Mouse (Mus musculus) adrenal gland, postnatal 4 days (tissue): ENCODE measurements around the gene Cfap73. TPM values are rescaled to one million over a fixed set of nuclear protein-coding genes. Genes with fewer than 3 reads are reported as not detected.

Experiments used
- DNase-seq, 2 experiments: peaks; one replicate each; pipeline ENCODE4 v3.0.0; 2021 to 2022; ENCODE audit warnings: low spot score in 2 of 2, mixed read lengths in 2 of 2
- long read RNA-seq, 2 experiments: library from polyadenylated mRNA; stranded (forward); transcript quantifications; one replicate each; pipeline ENCODE4 v2.0.0; 2021
- total RNA-seq, 2 experiments: library from RNA; stranded (reverse); gene quantifications; 2 replicates each; pipeline ENCODE4 v1.2.3; 2021

Cfap73 gene
- under 1 TPM; 0.56 to 0.78 TPM for total RNA-seq
- long read RNA-seq, experiment 1 = 0 reads
- long read RNA-seq, experiment 2, partial matches to known transcripts = 1 of 1 reads
- long read RNA-seq, experiment 2, other reads (novel, unspliced or antisense) = 0 of 1 reads

DNA sequence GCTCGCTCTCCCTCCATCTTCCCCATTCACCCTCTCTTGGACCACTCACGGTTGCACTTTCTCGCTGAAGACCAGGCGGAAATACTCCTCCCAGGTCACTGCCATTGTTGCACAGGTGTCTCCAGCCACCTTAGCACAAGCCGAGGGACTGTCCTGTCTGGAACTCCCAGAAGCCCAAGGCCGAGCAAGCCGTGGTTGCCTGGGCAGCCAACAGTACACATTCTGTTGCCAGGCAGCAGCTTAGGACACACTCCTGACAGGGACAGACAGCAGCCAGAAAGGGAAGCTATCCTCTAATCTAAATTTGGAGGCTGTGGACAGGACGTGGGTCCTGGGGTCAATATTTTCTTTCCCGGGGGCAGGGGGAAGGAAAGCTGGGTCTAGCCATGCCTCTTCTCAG, at the start of gene Cfap73:
TSS of gene Cfap73 (minus strand) at position 105 of the 400 bp plus-strand sequence.
- DNase-seq = no peak

DNA sequence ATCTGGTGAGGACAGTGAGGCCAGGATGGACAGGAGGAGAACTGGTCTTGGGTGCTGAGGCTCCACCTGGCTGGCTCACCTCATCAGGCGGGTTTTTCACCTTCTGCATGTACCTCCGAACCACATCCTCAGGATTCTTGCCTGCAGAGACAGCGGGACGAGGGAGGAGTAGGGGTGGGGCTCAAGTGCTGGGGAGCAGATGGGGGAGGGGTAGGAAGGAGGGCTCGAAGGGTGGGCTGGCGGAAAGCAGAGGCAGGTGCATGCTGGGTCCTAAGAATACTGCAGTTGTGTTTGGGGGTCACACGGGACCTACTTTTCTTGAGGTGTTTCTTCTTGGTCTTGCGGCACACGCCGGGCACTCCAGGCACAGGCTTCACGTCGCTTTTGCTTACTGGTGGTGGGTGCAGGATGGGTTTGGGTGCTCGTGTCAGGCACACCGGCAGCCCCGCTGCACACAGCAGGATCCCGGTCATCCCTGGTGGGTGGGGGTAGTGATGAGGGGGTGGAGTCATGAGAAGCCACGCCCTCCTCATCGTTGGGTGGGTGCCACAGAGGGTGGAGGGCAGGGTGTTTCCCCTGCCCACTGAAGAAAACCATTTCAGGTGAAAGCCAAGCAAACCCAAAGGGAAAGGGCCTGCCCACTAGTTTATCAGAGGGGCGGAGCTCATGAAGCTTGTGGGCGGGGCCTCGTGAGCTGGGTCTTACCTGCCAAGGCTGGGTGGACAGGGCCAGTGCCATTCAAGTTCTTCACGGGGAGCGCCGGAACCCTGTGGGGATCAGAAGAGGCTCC, 49.1 kb upstream of the Cfap73 start:
- DNase-seq = no peak

DNA sequence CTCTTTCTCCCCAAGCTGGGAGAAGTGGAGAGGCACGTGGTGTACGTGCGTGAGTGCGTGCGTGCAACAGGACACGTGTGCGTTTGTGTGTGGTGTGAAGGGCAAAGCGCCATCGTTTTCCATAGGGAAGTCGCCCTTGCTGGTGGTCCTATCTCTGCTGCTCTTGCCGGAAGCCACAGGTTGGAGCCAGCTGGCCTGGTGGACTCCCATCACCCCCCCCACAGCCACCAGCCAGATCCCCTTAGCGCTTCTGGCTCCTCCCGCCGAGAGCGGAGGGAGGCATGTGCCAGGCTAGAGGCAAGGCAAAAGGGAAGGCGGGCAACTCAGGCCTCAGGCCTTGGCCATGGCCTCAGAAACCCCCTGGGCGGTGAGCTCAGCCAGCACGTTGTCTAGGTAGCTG, 46.9 kb upstream of the Cfap73 start:
- no peak for DNase-seq

DNA sequence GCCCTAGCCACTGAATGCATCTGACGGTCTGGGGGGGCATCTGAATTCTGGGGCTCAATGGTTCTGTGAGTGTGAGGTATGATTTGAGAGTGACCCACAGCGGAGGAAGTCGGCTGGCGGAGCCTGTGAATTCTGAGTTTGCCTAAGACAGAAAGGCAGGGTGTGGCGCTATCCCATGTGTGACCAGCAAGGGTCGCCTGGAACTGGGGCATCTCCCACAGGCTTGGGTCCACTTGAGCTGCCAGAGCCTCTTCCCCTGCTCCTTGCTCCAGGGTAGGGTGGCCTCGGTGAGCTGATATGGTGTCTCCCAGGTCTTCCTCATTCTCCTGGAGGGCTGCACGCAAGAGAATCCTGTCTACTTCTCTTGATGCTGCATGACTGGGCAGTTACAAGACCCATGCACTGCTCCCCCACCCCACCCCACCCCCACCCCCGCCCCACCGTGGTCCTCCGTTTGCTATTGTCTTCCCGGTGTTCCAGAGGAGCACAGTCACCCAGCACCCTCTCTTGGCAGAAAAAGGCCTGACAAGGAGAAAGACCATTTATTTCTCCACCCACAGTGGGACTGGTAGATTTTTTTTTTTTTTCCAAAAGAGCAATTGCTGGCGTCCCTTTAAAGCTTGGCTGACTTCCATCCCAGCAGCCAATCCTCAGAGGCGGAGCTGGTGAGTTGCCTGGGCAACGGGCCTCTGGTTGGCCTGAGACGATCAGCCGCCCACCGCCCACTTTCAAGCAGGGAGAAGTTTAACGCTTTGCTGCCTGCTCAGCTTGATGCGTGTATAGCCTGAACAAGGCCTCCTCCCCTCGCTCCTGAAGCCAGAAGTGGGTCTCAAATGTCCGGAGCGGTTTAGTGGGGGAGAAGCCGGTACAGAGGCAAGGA, 45.9 kb upstream of the Cfap73 start:
- peak; percentile 55 to 61 for DNase-seq

DNA sequence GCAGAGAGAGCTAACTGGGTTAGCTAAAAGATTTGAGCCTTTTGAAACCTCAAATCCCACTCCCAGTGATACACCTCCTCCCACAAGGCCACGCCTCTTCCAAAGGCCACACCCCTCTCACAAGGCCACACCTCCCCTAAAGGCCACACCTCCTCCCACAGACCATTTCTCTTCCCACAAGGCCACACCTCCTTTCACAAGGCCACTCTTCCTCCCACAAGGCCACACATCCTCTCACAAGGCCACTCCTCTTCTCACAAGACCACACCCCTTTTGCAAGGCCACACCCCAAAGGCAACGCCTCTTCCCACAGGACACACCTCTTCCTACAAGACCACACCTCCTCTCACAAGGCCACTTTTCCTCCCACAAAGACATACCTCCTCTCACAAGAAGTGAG, 43.5 kb upstream of the Cfap73 start:
- no peak for DNase-seq

DNA sequence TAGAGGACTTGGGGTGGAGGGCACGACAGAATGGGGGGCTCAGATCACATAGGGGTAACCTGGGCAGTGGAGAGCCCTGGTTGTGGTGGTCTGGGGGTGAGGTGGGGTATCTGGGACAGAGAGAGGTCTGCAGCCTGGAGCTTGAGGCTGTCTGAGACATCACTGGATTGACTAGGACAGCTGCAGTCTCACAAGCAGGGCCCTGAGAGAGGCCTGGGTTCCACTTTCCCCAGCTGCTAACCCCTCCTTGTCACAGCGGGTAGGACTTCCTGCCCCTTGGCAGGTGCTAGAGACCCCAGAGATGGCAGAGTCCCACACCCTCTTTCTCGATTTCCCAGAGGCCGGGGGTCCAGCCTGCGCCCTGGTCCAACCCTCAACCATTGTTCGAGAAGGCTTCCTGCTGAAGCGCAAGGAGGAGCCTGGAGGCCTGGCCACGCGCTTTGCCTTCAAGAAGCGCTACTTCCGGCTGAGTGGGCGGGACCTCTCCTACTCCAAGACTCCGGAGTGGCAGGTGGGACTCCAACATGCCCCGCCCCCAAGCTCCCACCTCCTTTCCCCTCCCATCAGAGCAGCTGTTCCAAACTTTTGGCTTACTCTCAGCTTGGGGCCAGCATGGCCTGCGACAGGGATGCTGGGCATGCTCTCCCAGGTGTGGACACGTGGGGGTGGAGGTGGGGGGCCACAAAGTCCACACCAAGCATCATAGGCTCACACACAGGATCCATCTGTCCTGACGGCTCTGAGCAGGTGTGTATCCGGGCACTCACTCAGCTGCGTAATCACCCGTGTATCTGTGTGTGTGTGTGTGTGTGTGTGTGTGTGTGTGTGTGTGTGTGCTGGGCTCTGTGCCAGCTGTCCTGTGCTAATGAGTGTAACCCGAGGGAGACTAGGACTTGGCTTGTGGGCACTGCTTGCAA, 40.5 kb upstream of the Cfap73 start:
- no peak for DNase-seq

DNA sequence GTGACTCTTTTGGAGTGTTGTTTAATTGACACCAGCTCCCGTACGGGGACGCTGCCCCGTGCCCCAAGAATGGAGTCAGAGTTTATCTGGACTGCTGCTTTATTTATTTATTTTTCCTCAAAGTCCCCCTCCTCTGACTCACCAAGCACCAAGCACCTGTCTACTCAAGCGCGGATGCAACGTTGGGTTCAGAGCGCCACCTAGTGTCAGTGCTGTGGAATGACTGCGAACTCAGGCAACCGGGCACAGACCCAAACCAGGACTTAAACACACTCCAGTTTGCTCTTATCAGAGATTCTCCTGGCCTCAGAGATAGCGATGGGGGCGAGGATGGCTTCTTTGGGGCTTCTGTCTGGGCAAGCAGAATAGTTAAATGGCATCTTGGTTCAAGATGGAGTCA, 39.6 kb upstream of the Cfap73 start:
- DNase-seq = peak in 1 of 2 experiments; percentile 39

DNA sequence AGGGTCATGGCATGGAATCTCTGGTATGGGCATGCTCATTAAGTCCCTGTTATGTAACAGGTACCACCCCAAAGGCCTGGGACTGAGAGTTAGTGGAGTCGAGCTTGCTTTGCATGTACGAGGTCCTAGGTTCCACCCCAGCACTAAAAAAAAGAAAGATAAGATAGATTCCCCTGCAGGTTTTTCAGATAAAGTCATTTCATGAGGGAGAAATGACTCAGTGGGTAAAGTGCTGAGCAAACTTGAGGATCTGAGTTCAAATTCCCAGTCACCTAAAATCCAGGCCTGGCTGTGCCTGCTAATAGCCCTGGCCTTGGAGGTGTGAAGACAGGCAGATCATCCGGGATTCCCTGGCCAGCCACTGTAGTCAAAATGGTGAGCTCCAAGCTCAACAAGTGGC, 37.8 kb upstream of the Cfap73 start:
- no peak for DNase-seq

DNA sequence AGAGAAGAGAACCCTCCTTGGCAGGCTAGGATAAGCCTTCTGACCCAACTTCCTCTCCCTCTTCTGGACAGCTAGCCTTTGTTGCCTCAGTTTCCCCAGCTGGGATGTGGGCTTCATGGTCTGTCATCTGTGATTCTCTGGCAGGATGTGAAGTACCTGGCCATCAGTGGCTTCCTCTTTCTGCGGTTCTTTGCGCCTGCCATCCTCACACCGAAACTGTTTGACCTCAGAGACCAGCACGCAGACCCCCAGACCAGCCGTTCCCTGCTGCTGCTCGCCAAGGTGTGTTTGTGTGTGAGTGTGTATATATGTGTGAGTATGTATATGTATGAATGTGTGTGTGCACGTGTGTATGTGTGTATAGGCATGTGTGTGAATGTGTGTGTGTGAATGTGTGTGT, 36.1 kb upstream of the Cfap73 start:
- DNase-seq = no peak

DNA sequence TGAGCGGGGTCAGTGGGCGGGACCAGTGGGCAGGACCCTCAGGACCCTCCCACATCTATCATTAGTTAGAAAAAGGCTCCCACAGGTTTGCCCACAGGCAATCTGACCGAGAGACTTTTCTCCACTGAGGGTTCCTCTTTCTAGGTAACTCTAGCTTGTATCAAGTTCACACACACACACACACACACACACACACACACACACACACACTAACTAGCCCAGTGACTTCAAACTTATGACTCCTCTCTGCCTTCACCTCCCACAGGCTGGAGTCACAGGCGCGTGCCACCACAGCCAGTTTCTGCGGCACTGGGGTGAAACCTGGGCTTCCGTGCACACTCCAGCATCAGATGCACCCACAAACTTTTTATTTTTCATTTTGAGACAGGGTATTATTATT, 34.7 kb upstream of the Cfap73 start:
- no peak for DNase-seq

DNA sequence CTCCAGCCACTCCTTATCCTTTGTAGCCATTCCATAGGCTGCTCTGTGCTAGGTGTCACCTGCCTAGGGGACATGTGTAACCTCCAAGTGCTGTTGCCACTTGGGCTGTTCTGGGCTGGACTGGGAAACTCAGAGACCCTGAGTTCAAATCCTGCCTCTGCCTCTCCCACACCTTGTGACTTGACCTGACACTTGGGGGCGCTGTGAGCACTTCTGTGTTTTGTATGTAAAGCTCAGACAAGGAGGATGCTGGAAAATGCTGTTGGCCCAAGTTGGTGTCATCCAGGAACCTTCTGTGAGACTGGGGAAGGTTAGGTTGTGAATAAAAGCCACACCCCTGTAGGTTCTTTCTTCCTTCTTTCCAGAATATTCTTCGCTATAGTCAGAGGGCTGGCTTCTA, 30.9 kb upstream of the Cfap73 start:
- no peak for DNase-seq

DNA sequence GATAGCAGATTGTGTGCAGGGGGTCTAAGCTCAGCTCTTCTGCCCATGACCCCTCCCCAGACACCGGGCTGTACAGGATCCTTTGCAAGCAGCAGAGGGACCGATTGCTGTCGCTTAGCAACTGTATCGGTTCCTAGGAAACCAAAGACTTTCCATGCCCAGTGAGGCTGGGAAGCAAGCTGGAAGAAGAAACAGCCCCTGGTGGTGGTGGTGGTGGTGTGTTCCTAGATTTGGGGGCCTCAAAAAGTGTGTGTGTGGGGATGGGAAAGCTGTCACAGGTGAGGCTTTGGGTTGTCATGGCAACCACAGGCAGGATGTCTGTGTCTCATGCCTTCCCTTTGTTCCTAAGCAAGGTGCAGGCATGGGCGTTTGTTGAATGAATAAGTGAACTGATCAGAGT, 26.8 kb upstream of the Cfap73 start:
- DNase-seq = no peak

DNA sequence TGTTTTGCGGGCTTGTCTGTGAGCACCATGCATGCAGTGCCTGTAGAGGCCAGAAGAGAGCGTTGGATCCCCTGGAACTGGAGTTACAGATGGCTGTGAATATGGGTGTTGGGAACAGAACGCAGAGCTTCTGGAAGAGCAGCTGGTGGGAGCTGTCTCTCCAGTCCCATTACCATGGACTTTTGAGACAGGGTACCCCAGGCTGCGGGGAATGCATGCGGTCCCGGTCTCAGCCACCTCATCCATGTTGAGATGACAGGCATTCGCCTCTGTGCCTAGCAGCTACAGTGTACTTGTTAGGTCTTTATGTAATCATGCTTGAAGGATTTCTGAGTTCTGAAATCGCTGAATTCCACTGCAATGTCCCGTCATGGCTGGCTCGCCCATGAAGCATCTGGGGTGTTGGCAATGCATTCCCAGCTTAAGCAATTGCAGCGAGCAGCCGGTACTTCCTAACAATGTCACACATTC, 22.3 kb upstream of the Cfap73 start:
- no peak for DNase-seq

DNA sequence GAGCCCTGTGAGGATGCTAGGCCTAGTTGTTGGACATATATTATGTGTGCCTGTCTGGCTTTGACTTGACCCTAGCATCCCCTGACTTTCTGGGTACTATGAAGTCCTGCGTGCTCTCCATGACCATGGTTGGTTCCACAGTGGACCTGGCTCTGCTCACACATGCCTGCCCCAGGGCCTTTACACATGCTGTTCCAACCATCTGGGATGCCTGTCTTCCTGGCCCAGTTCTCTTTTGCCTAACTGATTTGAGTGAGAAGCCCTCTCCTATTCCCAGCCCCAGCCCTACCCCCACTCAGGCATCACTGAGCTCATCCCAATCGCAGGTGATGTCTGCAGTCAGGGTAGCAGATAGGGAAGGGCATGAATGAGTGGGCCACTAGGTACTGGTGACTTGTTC, 19.8 kb upstream of the Cfap73 start:
- no peak for DNase-seq

DNA sequence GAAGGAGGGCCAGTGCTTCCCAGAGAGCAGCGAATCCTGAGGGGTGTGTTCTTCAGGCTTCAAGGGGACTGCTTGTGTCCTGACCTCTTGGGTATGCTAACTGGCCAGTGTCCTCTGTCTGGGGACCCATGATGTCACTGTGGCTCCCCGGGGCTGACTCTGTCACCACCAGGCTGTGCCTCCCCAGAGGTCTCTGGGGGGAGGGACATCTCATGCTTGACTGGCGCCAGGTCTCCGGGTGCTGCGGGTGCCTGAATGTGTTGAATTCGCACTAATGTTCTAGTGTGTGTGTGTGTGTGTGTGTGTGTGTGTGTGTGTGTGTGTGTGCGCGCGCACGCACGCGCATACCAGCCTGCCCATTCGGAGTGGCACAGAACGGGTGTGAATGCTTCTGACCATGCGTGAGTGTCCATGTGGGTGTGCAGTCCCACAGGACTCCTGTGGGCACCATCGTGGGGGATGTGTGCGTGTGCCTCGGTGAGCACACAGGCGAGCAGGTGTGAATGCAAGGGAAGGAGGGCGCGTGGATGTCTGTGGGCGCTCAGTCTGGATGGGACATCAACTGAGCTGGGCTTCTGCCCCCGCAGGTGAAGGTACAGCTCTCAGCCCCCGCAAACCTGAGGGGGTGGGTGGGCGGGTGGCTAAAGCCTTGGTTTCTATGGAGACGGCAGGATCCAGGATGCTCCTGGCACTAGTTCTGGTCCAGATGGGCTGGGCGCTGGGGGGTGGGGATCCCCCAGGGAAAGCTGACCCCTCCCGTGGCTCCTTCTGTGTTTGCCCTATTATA, 19.1 kb upstream of the Cfap73 start:
- DNase-seq = no peak

DNA sequence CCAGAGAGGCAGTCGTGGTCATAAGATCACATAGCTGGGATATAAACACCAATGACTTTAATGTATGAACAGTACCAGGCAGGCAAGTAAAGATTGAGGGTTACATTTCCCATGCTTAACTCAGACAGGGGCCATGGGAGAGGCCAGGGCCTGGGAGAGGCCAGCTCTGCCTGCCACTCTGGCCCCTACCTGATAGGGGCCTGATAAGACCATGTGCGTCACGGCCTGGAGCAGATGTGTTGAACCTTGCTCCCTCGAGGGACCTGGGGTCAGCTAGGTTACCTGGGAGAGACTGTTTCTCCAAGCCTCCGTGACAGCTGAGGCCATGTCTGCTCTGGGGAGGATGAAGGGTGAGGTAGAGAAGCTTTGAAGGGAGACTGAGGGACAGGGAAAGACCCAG, 17.2 kb upstream of the Cfap73 start:
- DNase-seq = no peak

DNA sequence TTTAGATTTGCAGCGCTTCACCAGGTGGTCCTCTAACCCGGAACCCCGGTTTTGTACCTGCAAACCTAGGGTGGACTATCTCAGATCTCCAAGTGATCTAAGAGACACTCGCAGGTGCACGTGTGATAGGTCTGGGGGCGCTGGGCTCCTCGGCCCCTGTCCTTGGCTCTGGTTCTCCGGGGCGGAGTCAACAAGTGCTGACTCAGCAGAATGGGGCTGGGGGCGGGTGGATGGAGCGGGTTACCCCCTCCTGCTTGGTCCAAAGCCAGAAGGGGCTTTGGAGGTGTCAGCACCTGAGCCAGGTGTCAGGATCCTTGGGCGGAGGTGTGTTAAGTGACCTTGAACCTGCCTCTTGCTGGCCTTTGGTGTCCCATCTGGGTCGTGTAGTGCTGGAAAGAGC, 15.9 kb upstream of the Cfap73 start:
- DNase-seq = no peak

DNA sequence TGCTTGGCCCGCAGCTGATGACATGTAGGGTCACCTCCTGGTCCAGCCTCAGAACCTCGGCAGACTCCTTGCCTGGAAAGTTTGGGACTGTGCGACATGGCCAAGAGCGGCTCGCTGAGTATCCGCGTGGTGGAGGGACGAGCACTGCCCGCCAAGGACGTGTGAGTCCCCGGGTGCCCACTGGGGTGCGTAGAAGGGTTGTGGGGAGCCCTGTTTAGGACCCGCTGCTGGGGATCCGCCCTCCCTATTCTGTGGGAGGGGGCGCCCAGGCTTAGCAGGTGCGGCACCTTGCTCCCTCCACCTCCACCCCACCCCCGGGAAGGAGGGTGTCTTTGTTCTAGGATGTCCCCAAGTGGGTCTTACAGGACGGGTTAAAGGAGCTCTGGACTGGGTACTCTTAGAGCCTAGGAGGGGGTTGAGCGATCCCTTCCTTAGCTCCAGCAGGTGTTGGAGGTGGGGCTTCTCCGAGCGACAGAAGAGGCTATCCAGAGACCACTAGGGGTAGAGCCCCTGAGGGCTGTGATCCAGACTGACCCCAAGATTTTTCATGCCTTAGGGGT, 15.4 kb upstream of the Cfap73 start:
- no peak for DNase-seq

DNA sequence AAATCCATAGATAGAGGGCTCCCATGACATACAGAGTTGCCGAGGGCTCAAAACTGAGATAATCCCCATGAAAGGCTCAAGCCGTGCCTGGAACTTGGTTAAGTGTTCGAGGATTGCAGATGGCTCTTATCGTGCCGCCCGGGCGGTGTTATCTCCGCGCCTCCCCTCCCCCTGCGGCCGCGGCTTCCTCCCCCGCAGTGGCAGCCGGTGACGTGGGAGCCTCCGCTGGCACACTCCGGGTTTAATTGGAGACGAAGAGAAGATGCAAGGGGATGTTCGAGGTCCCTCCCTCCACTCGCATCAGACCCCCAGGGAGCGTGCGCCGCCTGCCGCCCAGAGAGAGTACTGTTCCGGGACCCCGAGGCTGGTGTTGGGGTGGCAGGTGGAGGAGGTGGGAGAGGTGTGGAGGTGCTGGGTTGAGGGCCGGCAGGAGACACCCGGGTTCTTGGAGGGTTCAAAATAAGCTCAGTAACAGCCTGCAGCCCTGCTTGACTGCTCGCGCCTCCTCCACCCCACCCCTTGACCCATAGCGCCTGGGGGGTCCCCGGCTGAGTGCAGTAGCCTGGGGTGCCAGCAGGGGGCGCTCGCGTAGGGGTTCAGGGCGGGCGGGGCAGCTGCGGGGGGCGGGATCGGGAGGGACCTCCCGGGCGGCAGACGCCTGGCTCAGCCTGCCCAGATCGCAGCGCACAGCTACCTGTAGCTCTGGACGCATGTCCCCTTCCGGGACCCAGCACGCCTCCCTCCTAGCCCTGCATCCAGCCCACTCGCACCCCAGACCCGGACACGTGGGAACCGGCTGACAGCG, 14.7 kb upstream of the Cfap73 start, which contains the start of gene Rasal1:
TSS of gene Rasal1 (plus strand) at position 244 of the 805 bp plus-strand sequence.
- peak; percentile 47 to 56 for DNase-seq
